Mouse (Mus musculus): ENCODE results near the gene Hsf5. TPM values are rescaled to one million over a fixed set of nuclear protein-coding genes. Genes with fewer than 3 reads are reported as not detected.

Hsf5 gene
- 0.06 TPM in 1 of 2 replicates, not detected in the other for polyA plus RNA-seq (2015; fragmentation: Nextera tagmentation; extraction: Ambion mirVana)

GRCm38 (mm10) chr11:87616790-87617474, at the start of gene Hsf5:
Gene Hsf5 (plus strand): TSS chr11:87617164.

GRCm38 (mm10) chr11:87568255-87568953, 48.6 kb upstream of the Hsf5 start, which contains the start of gene Sept4:
Gene Sept4 (plus strand): TSS chr11:87568903.

GRCm38 (mm10) chr11:87591526-87592353, 25.2 kb upstream of the Hsf5 start, which contains the start of gene Mtmr4:
Gene Mtmr4 (plus strand): TSS chr11:87592162.

DNA sequence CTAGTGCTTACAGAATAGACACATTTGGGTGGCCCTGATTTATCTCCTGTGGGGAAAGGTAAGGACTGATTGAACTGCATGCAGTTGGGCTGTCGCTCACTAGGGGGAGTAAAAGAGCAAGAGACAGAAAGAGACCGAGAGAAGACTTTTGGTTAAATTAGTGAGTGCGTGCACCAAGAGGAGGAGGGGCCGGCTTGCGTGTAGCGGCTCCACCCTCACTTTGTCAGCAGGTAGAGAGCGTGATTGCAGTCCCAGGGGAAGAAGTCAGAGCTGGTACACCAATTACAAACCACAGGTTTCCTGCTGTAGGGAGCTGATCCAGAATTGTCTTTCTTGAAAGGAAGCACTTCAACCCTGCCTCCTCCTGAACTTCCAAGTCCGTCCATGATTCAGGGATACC, 45.4 kb downstream of the Hsf5 start, which contains the start of gene Rnf43:
Rnf43 (plus strand) TSS at position 316 of the 400 bp plus-strand sequence.

Other genes with a start within 250 kb of the Hsf5 start
- 2.2 and 2.5 TPM in 2 replicates for gene Rad51c, start 212.2 kb upstream of the Hsf5 start, polyA plus RNA-seq (2015; fragmentation: Nextera tagmentation; extraction: Ambion mirVana)
- gene Tex14, start 212.1 kb upstream of the Hsf5 start, polyA plus RNA-seq (2015; fragmentation: Nextera tagmentation; extraction: Ambion mirVana), result 2.3 and 2.9 TPM in 2 replicates
- not detected in 2 replicates for gene Gm11492, start 50.5 kb upstream of the Hsf5 start, polyA plus RNA-seq (2015; fragmentation: Nextera tagmentation; extraction: Ambion mirVana)
- gene Sept4, start 48.3 kb upstream of the Hsf5 start, polyA plus RNA-seq (2015; fragmentation: Nextera tagmentation; extraction: Ambion mirVana), result 98.0 and 104 TPM in 2 replicates
- 4.2 and 5.5 TPM in 2 replicates for gene Mtmr4, start 25.0 kb upstream of the Hsf5 start, polyA plus RNA-seq (2015; fragmentation: Nextera tagmentation; extraction: Ambion mirVana)
- gene Rnf43, start 45.6 kb downstream of the Hsf5 start, polyA plus RNA-seq (2015; fragmentation: Nextera tagmentation; extraction: Ambion mirVana), result 0.22 and 0.78 TPM in 2 replicates
- gene Supt4a, start 120.4 kb downstream of the Hsf5 start, polyA plus RNA-seq (2015; fragmentation: Nextera tagmentation; extraction: Ambion mirVana), result 95.1 and 107 TPM in 2 replicates
- gene Tspoap1, start 143.4 kb downstream of the Hsf5 start, polyA plus RNA-seq (2015; fragmentation: Nextera tagmentation; extraction: Ambion mirVana), result 0.19 TPM in 2 replicates
- gene Mpo, start 176.4 kb downstream of the Hsf5 start, polyA plus RNA-seq (2015; fragmentation: Nextera tagmentation; extraction: Ambion mirVana), result 0.12 and 0.21 TPM in 2 replicates
- gene Lpo, start 211.1 kb downstream of the Hsf5 start, polyA plus RNA-seq (2015; fragmentation: Nextera tagmentation; extraction: Ambion mirVana), result 0.05 TPM in 1 of 2 replicates, not detected in the other
- gene Mks1, start 236.1 kb downstream of the Hsf5 start, polyA plus RNA-seq (2015; fragmentation: Nextera tagmentation; extraction: Ambion mirVana), result 4.5 and 4.7 TPM in 2 replicates